Mouse (Mus musculus): ENCODE data around the gene Prpf6.

GRCm38 (mm10) chr2:181684713-181685112, 93.0 kb downstream of the Prpf6 start:
- TF ChIP-seq CTCF (IDR thresholded peaks at IDR 0.05; ENCODE audit: control insufficient read depth, insufficient read depth, low read length) (no peak), POLR2A (IDR thresholded peaks at IDR 0.05; ENCODE audit: borderline replicate concordance, control insufficient read depth, low read depth, low read length) (no peak)
